In genomic region chr17:12039922-12040321, GRCm38 (mm10) we compare ENCODE assay signal across 14 mouse cellular contexts.
DNase-seq lines count a peak whose midpoint lies in the region; ATAC-seq and TF ChIP-seq lines count a peak whose summit lies in the region.
"Had no signal": no experiment of that assay in that cellular context is flagged by ENCODE, and none has a peak within 500 bp of the region (broad histone marks: within the 10 kb centered on the region; RNA-seq: fewer than 3 reads in every experiment).

No protein-coding gene starts in this region.

- H3K9ac ChIP-seq in forebrain, embryonic 16.5 days (replicated peaks; ENCODE audit: low read depth, low read length) = no peak overlapping the region
- H3K9ac ChIP-seq in liver, postnatal 0 days (replicated peaks) = no peak overlapping the region
- H3K9ac ChIP-seq in liver, embryonic 16.5 days (ENCODE audit: low read depth, low read length) = no peak overlapping the region
- H3K9ac ChIP-seq in intestine, embryonic 15.5 days = no peak overlapping the region
- H3K9ac ChIP-seq: forebrain, postnatal 0 days; heart, embryonic 15.5 days; limb, embryonic 15.5 days; neural tube, embryonic 13.5 days had no signal

- H3K27ac ChIP-seq in forebrain, embryonic 10.5 days = peak overlapping the region; percentile 51; the same call in 1 of the 2 replicates
- H3K27ac ChIP-seq in forebrain, embryonic 16.5 days (ENCODE audit: low read length) = no peak overlapping the region
- H3K27ac ChIP-seq in liver, postnatal 0 days (ENCODE audit: low read depth) = no peak overlapping the region
- peak overlapping the region; percentile 71 for H3K27ac ChIP-seq in liver, embryonic 16.5 days (ENCODE audit: low read length)
- H3K27ac ChIP-seq in intestine, embryonic 15.5 days = no peak overlapping the region
- H3K27ac ChIP-seq: heart, embryonic 15.5 days; hindbrain, embryonic 10.5 days; limb, embryonic 15.5 days; neural tube, embryonic 13.5 days had no signal

- peaks cover 12% of the 10 kb centered on the region for H3K4me1 ChIP-seq in forebrain, embryonic 10.5 days
- H3K4me1 ChIP-seq in forebrain, embryonic 16.5 days (replicated peaks; ENCODE audit: control insufficient read depth, insufficient read depth, low read length) = peaks cover 2% of the 10 kb centered on the region
- H3K4me1 ChIP-seq in liver, postnatal 0 days (ENCODE audit: insufficient read depth) = peaks cover 14% of the 10 kb centered on the region; the same call in 1 of the 2 replicates
- H3K4me1 ChIP-seq in liver, embryonic 16.5 days (ENCODE audit: control insufficient read depth, low read depth, low read length) = peaks cover 37% of the 10 kb centered on the region
- H3K4me1 ChIP-seq in intestine, embryonic 15.5 days (replicated peaks) = 0 out of 2 replicates have a peak, but pooled peaks cover 2% of the 10 kb centered on the region
- H3K4me1 ChIP-seq: heart, embryonic 15.5 days; neural tube, embryonic 13.5 days had no signal

- no peak overlapping the region for H3K4me2 ChIP-seq in forebrain, embryonic 16.5 days (ENCODE audit: low read length)
- H3K4me2 ChIP-seq in liver, postnatal 0 days (ENCODE audit: low read depth, low read length) = no peak overlapping the region
- H3K4me2 ChIP-seq in liver, embryonic 16.5 days (ENCODE audit: low read depth, low read length) = no peak overlapping the region
- no peak overlapping the region for H3K4me2 ChIP-seq in intestine, embryonic 15.5 days (replicated peaks)
- H3K4me2 ChIP-seq: heart, embryonic 15.5 days; limb, embryonic 15.5 days; neural tube, embryonic 13.5 days had no signal

- H3K27me3 ChIP-seq in forebrain, embryonic 10.5 days (ENCODE audit: poor library complexity, severe bottlenecking) = peaks cover 16% of the 10 kb centered on the region
- H3K27me3 ChIP-seq in forebrain, embryonic 16.5 days (replicated peaks; ENCODE audit: control insufficient read depth, insufficient read depth, low read length) = no peaks in the 10 kb centered on the region
- H3K27me3 ChIP-seq in liver, postnatal 0 days (ENCODE audit: insufficient read depth, low read length) = peaks cover 10% of the 10 kb centered on the region
- peaks cover 7% of the 10 kb centered on the region for H3K27me3 ChIP-seq in liver, embryonic 16.5 days (ENCODE audit: control insufficient read depth, insufficient read depth, low read depth, low read length)
- H3K27me3 ChIP-seq in intestine, embryonic 15.5 days (replicated peaks) = no peaks in the 10 kb centered on the region; the same call in 1 of the 2 replicates
- H3K27me3 ChIP-seq: neural tube, embryonic 13.5 days had no signal

- 80% methylated on average over 3 of the region's 3 CpGs for WGBS in forebrain, embryonic 10.5 days
- 68% methylated on average over 3 of the region's 3 CpGs for WGBS in forebrain, embryonic 16.5 days
- WGBS in liver, postnatal 0 days (ENCODE audit: insufficient replicate concordance) = 48% methylated on average over 3 of the region's 3 CpGs
- 28% methylated on average over 3 of the region's 3 CpGs for WGBS in liver, embryonic 16.5 days (ENCODE audit: insufficient replicate concordance)
- WGBS in intestine, embryonic 15.5 days = 68% methylated on average over 3 of the region's 3 CpGs

- DNase-seq in forebrain, embryonic 10.5 days (ENCODE audit: extremely low spot score, low spot score) = no peak
- DNase-seq in liver = peak; percentile 48
- no peak for DNase-seq in liver, postnatal 0 days
- DNase-seq in induced T-regulatory cell, adult 2 months (ENCODE audit: low read depth) = peak; percentile 11
- no peak for DNase-seq in adrenal gland, postnatal 36 days

- H3K4me3 ChIP-seq in forebrain, embryonic 10.5 days = no peak overlapping the region
- no peak overlapping the region for H3K4me3 ChIP-seq in forebrain, embryonic 16.5 days (replicated peaks; ENCODE audit: low read length)
- no peak overlapping the region for H3K4me3 ChIP-seq in liver, postnatal 0 days (ENCODE audit: low read depth, low read length)
- H3K4me3 ChIP-seq in liver, embryonic 16.5 days (ENCODE audit: low read depth, low read length) = no peak overlapping the region
- no peak overlapping the region for H3K4me3 ChIP-seq in intestine, embryonic 15.5 days (replicated peaks)
- H3K4me3 ChIP-seq: heart, embryonic 15.5 days; hindbrain, embryonic 10.5 days; limb, embryonic 15.5 days; neural tube, embryonic 13.5 days had no signal

- H3K36me3 ChIP-seq in forebrain, embryonic 10.5 days (replicated peaks) = no peaks in the 10 kb centered on the region
- H3K36me3 ChIP-seq in forebrain, embryonic 16.5 days (ENCODE audit: control insufficient read depth, insufficient read depth) = no peaks in the 10 kb centered on the region
- H3K36me3 ChIP-seq in liver, postnatal 0 days (replicated peaks; ENCODE audit: insufficient read depth, low read length) = no peaks in the 10 kb centered on the region
- no peaks in the 10 kb centered on the region for H3K36me3 ChIP-seq in liver, embryonic 16.5 days (ENCODE audit: control insufficient read depth, insufficient read depth)
- H3K36me3 ChIP-seq in intestine, embryonic 15.5 days = no peaks in the 10 kb centered on the region
- H3K36me3 ChIP-seq: G1E; heart, embryonic 15.5 days; hindbrain, embryonic 10.5 days; limb, embryonic 15.5 days; neural tube, embryonic 13.5 days had no signal

- no peak for ATAC-seq in forebrain, embryonic 16.5 days
- ATAC-seq in liver, postnatal 0 days = no peak
- no peak for ATAC-seq in liver, embryonic 16.5 days (ENCODE audit: low read depth)
- ATAC-seq in intestine, embryonic 15.5 days = no peak

- no peak for TF ChIP-seq CTCF in liver, postnatal 0 days (IDR thresholded peaks at IDR 0.05; ENCODE audit: low read depth)

- H3K9me3 ChIP-seq in forebrain, embryonic 10.5 days = no peaks in the 10 kb centered on the region
- H3K9me3 ChIP-seq in forebrain, embryonic 16.5 days (ENCODE audit: control insufficient read depth, low read length) = no peaks in the 10 kb centered on the region
- H3K9me3 ChIP-seq in liver, postnatal 0 days (ENCODE audit: low read length) = no peaks in the 10 kb centered on the region
- H3K9me3 ChIP-seq in liver, embryonic 16.5 days (replicated peaks; ENCODE audit: control insufficient read depth, low read length) = no peaks in the 10 kb centered on the region
- no peaks in the 10 kb centered on the region for H3K9me3 ChIP-seq in intestine, embryonic 15.5 days
- H3K9me3 ChIP-seq: G1E; heart, embryonic 15.5 days; hindbrain, embryonic 10.5 days; limb, embryonic 15.5 days; neural tube, embryonic 13.5 days had no signal

- TF ChIP-seq EP300 in liver, postnatal 0 days (IDR thresholded peaks at IDR 0.05; ENCODE audit: low read depth) = no peak

Comparison
In these comparisons a context has a peak if more than half of its experiments do, and no peak if none do; other contexts are left out.
1. DNase-seq: peak in liver (single experiment) and induced T-regulatory cell, adult 2 months (single experiment); none in forebrain, embryonic 10.5 days (single experiment), liver, postnatal 0 days (single experiment) and adrenal gland, postnatal 36 days (0 of 2).
2. H3K27ac ChIP-seq: peak in forebrain, embryonic 10.5 days (single experiment) and liver, embryonic 16.5 days (single experiment); none in forebrain, embryonic 16.5 days (single experiment), liver, postnatal 0 days (single experiment) and intestine, embryonic 15.5 days (single experiment).